Mouse (Mus musculus) lung, postnatal 10 days (tissue): ENCODE results near the gene Tceal5.
A peak's percentile ranks its signal among the peaks of the same experiment; 100 is the strongest.
"Not testable (repeated sequence)": the region's sequence is repeated elsewhere in the genome, so short reads cannot be mapped to it uniquely, and the experiment has no call there.

Source experiments
- DNase-seq: peaks from one replicate; pipeline ENCODE4 v3.0.0; 2021

The Tceal5 gene

GRCm38 (mm10) chrX:136203664-136204066, at the start of gene Tceal5:
Tceal5 (minus strand) TSS chrX:136203876.
- DNase-seq = peak; percentile 4

- DNase-seq = no peak
Observed at GRCm38 (mm10) chrX:136252023-136252729, 48.5 kb upstream of the Tceal5 start.

GRCm38 (mm10) chrX:136249671-136250070, 46.0 kb upstream of the Tceal5 start:
- DNase-seq = no peak

GRCm38 (mm10) chrX:136248811-136249210, 45.1 kb upstream of the Tceal5 start:
- DNase-seq = peak; percentile 22

- peak; percentile 26 for DNase-seq
Observed at GRCm38 (mm10) chrX:136245521-136246071, 41.9 kb upstream of the Tceal5 start.

GRCm38 (mm10) chrX:136244574-136245229, 41.0 kb upstream of the Tceal5 start, which contains the start of gene Tceal9:
Tceal9 (plus strand) TSS chrX:136245079.
- DNase-seq = peak; percentile 85

- DNase-seq = no peak
Observed at GRCm38 (mm10) chrX:136243181-136243580, 39.5 kb upstream of the Tceal5 start.

GRCm38 (mm10) chrX:136238118-136238517, 34.4 kb upstream of the Tceal5 start:
- peak; percentile 44 for DNase-seq

- DNase-seq = no peak
Observed at GRCm38 (mm10) chrX:136227768-136228167, 24.1 kb upstream of the Tceal5 start.

GRCm38 (mm10) chrX:136223714-136224113, 20.0 kb upstream of the Tceal5 start:
- no peak for DNase-seq

- DNase-seq = no peak
Observed at GRCm38 (mm10) chrX:136216303-136216702, 12.6 kb upstream of the Tceal5 start.

GRCm38 (mm10) chrX:136214729-136215677, 11.3 kb upstream of the Tceal5 start, which contains the start of the genes Tceal7 and Bex1:
Tceal7 (plus strand) TSS chrX:136214779.
Bex1 (minus strand) TSS chrX:136215513.
- not testable (repeated sequence) for DNase-seq

GRCm38 (mm10) chrX:136213396-136213795, 9.7 kb upstream of the Tceal5 start:
- no peak for DNase-seq

GRCm38 (mm10) chrX:136204406-136204805, 730 bp upstream of the Tceal5 start:
- no peak for DNase-seq

GRCm38 (mm10) chrX:136203257-136203656, 419 bp downstream of the Tceal5 start:
- DNase-seq = no peak

- peak; percentile 33 for DNase-seq
Observed at GRCm38 (mm10) chrX:136196873-136197272, 6.8 kb downstream of the Tceal5 start.

GRCm38 (mm10) chrX:136195193-136195944, 8.3 kb downstream of the Tceal5 start:
- DNase-seq = no peak

GRCm38 (mm10) chrX:136183107-136183506, 20.6 kb downstream of the Tceal5 start:
- DNase-seq = no peak

GRCm38 (mm10) chrX:136180897-136181553, 22.7 kb downstream of the Tceal5 start:
- DNase-seq = peak; percentile 6

- DNase-seq = peak; percentile 2
Observed at GRCm38 (mm10) chrX:136172786-136173185, 30.9 kb downstream of the Tceal5 start.

GRCm38 (mm10) chrX:136172118-136172551, 31.5 kb downstream of the Tceal5 start, which contains the start of gene Tceal8:
Tceal8 (minus strand) TSS chrX:136172342.
- DNase-seq = peak; percentile 92
